Mouse (Mus musculus) testis, adult 2 months (tissue): ENCODE measurements at regions not wholly inside any gene's neighbourhood (a gene's known extent, or its start where the extent isn't known, plus 50 kb on each side); places are given as distances from the start of the nearest gene placed in this dataset.

Source experiments
- CTCF ChIP-seq: fragments of 200-500 bp; IDR thresholded peaks from 2 replicates; pipeline ENCODE4 v1.5.1; 2012; ENCODE audit warnings: low read depth, mild to moderate bottlenecking, inconsistent platforms, low read length, moderate library complexity; ENCODE audit not compliant: control insufficient read depth, insufficient read depth, insufficient replicate concordance
- POLR2A ChIP-seq: fragments of 200-500 bp; IDR thresholded peaks from 2 replicates; pipeline ENCODE4 v1.6.1; 2012; ENCODE audit warnings: low read depth, mild to moderate bottlenecking, inconsistent platforms, low read length, moderate library complexity; ENCODE audit not compliant: control insufficient read depth

DNA sequence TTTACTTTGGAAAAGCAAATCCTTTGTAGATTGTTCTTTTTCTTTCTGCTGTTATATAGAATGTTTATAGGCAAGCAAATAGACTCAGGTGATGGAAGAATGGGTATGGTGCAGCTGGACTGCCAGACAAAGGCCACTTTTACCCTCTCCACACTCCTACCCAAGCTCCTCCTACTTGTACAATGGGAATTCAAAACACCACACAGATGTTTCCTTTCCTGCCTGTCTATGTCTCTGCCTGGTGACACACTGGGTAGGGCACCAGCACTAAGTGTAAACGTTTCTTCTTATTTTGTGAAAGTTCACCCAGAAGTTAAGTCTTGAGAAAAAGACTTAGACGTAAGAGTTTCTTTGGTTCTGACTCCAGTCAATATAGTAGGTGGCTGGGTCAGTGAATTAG lies 94.3 kb upstream of the Sstr4 start:
- TF ChIP-seq CTCF (no peak), POLR2A (no peak)
